Mouse (Mus musculus) CD4-positive helper T cell, adult 2 months (primary cell): ENCODE results near the gene Hivep3.

Experiments
- DNase-seq: peaks from one replicate; pipeline ENCODE4 v3.0.0-alpha.2; 2012; ENCODE audit warnings: low read depth, missing footprints, low spot score

Hivep3 gene

GRCm38 (mm10) chr4:119976428-119977168 is 243.0 kb downstream of the Hivep3 start:
- no peak for DNase-seq

DNA sequence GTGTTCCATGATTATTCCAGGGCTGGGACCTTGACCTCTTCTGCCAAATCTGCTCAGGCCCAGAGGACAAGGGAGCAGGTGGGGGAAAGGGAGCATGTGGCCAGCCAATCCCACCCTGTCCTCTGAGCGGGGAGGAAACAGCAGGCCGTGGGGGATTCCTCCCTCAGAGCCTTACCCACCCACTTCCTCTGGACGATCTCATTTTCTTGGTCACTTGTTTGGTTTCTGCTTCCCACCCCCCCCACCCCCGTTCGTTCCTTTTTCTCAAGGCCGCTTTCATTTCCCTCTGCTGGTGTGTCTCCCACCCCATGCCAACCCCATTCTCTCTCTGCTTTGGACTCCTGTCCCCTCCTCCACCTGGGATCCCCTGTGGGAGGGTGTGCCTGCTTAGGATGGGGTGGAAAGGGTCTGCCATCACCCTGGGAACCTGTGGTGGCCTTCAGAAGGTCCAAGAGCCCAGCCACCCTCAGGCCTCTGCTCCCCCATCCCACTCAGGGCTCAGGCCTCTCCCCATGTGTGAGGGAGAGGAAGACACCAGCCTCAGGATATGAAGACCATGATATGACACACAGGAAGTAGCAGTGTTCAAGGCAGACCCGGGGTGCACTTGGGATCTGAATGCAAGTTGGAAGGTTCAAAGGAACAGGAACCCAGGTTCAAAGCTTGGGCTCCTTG is 244.4 kb downstream of the Hivep3 start:
- no peak for DNase-seq

GRCm38 (mm10) chr4:119979238-119979829 is 245.8 kb downstream of the Hivep3 start:
- DNase-seq = no peak

DNA sequence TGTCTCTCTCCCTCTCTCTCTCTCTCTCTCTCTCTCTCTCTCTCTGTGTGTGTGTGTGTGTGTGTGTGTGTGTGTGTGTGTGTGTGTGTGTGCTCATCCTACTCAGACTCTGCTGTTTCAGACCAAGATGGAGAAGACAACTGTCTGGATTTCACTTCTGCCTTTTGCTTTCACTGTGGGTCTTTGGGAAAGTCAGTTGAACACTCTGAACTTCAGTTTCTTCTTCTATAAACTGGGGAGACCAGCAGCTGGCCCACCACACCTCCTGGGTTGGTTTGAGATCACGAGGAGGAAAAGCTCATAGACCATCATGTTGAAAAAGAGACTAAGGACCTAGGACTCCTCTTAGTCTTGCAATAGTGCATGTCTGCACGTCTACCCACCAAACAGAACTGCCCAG is 246.3 kb downstream of the Hivep3 start:
- no peak for DNase-seq

- DNase-seq = no peak
These were observed 247.6 kb downstream of the Hivep3 start for GRCm38 (mm10) chr4:119981047-119981720.

GRCm38 (mm10) chr4:119986065-119986464 is 252.5 kb downstream of the Hivep3 start:
- DNase-seq = no peak

GRCm38 (mm10) chr4:119986580-119987291 is 253.2 kb downstream of the Hivep3 start:
- no peak for DNase-seq

- no peak for DNase-seq
These were observed 253.9 kb downstream of the Hivep3 start for GRCm38 (mm10) chr4:119987376-119988087.

DNA sequence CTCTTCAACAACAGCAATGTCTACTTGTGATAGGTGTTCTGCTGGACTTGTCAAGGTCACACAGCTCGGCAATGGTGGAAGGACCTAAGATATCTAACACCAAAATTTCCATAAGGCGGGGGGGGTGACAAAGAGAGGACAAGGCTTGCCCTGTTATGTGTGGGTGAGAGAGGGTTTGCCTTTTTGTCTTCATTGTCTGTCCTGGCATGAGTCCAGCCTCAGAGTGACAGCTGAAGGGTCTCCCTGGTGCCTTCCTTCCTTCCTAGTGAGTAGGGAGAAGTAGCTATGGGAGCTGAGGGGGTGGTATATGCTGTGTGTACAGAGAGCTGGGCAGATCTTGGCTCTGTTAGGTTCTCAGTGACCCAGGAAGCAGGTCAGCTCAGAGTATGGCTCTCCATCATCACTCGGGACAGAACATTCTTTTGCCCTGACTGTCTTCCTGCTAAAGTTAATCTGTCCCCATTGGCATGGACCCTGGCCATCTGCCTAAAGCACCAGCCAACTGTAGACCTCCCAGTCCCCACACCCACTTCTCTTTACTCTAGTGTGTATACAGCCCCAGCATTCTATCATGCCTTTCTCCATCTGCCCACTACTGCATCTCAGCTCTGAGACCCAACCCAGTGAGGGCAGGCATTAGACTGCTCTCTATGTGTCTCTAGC is 255.6 kb downstream of the Hivep3 start:
- DNase-seq = no peak

DNA sequence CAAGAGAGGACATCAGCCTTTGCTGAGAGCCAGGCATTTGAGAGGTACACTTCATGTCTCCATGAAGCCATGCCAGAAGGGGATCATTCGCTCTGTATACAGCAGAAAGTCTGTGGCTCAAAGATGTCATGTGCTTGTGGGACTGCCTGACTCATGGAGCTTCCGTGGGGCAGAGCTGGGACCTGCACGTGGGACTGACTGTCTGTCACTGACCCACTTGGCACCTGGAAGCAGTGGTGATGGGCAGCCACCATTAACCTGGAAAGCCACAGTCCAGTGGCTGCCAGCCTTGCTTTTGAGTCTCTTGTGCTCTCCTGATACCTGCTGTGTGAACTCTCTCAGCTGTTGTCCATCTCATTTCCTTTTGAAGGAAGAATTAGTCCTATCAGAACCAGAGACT is 256.8 kb downstream of the Hivep3 start:
- DNase-seq = no peak

DNA sequence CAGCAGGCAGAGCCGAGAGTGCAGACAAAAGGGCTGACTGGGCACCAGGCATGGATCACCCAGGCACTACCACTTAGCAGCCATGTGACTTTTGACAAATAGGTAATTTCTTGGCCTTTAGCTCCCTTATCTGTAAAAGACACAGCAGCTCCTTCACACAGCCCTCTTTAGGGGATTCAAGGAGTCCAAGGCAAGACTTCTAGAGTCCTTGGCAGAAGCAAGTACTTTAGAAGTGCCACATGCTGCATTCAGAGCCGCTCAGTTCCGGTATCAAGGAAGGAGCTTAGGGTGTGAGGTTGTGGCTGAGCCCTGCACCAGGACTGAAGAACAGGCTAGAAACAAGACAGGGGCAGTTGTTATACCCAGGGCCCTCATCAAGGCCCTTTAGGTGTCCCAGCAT is 257.3 kb downstream of the Hivep3 start:
- DNase-seq = no peak

DNA sequence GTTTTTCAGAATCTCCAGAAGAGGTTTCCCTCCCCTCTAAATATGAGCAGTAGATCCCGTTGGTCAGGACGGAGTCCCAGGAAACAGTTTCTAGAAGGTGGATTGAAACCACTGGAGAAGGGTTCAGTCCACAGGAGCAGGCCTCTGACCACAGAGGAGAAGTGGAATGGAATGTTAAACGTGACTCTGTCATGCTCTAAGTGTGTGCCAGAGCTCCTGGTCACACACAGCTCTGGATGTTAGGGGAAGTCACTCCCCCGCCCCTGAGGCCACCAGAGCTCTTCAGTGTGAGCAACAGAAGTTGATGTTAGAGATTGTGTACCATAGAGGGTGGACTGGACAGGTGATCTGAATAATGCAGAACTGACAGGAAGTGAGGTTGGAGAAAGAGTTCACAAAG is 258.2 kb downstream of the Hivep3 start:
- no peak for DNase-seq

DNA sequence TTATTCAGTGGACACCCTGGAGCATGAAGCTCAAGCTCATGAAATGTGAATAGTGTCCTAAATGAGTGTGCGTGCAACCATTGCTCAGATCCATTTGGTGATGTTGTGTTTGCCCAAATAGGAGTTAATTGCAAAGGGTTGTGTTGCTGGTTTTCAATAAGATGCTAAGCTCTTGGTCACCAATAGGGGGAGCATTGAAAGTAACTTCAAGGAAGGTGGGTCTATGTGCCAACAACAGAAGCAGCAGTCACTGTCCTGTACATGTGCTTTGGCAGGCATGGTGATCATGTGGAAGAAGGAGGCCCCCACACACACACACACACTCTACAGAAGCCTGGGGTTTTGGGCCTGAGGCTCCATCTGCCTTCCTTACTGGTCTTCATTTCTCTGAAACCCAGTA is 262.8 kb downstream of the Hivep3 start:
- no peak for DNase-seq

DNA sequence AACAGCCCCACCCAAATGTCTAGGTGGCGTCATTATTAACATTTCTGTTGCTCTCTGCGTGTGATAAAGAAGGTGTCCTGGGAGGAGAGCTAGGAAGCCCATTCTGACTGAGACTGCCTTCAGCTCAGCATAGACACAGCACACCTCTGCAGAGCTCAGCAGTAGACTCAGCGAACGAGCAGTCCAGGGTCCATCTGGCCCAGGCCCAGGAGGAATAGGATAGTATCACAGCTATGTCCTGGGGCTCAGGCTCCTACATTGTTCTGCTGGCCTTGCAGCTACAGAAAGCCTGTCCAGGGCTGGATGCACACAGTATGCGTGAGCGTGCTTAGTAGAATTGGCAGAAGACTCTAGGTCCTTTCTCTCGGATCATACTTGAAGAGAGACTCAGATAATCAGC is 263.8 kb downstream of the Hivep3 start:
- no peak for DNase-seq

DNA sequence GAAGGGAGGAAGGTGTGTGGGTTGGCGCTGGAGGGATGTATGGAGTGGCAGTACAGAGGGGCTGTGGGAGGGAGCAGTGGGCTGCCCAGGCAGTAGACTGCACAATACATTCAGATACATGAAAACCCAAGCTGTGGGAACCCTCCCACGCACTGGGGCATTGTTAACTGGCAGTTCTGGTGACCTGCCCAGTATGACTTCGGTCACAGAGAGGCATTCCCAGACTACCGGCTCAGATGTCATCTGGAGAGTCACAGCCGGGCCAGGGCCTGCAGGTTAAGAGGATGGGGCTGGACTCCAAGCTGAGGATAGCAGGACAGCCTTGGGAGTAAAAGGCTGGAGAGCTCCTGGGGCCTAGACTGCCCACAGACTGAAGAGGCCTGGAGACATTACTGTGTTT is 265.3 kb downstream of the Hivep3 start:
- DNase-seq = no peak

DNA sequence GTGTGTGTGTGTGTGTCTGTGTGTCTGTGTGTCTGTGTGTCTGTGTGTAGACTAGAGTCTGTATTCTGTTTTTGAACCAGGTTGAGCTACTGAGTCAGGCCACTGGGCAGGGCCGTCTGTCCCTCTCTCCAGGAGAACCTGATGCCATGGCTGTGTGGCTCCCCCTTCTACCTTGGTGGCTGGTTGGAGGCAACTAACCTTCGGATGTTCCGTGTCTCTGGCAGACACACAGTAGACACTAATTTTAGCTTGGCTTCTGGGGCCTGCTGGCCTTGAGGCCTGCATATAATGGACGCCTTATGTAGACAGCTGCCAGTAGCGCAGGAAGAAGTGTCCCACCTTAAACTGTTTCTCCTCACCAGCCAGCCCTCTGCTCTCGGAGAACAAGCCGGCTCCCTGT is 267.3 kb downstream of the Hivep3 start:
- no peak for DNase-seq

- DNase-seq = no peak
These were observed 269.4 kb downstream of the Hivep3 start for GRCm38 (mm10) chr4:120003006-120003405.

DNA sequence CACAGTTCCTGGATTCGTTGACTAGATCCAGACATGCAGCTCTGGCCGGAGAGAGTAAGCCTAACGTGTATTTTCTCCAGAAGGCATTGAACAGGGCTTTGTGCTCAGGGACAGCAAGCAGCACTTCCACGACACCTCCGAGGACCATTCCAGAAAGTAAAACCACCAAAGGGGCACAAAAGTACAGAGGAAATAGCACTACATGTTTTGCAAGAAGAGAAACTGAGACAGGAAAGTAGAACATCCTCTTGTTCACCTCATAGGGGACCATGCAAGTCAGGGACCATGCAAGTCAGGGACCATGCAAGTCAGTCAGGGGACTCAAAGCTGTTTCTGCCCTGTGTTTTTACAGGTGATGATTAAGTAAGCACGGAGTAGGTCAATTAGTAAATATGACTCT is 272.5 kb downstream of the Hivep3 start:
- no peak for DNase-seq

DNA sequence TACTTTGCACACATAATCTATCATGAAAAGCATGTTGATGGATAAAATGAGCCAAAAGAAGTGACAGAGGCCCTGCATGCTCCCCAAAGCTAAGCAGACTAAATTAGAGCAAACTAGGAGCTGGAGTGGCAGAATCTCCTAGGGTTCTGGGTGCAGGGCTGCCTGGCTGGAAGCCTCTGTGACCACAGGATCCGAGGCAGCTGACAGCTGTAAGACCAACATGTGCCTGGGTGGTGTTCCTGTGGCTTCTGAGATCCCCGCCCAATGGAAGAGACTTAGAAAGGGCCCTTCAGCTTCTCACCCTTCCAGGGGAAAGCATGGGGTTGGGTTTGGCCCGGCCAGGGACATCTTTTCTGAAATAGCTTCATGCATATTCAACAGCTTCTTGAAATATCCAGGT is 274.3 kb downstream of the Hivep3 start:
- DNase-seq = no peak

- no peak for DNase-seq
These were observed 275.6 kb downstream of the Hivep3 start for GRCm38 (mm10) chr4:120009151-120009550.

GRCm38 (mm10) chr4:120011788-120012187 is 278.2 kb downstream of the Hivep3 start:
- DNase-seq = no peak
